Mouse (Mus musculus) retina, adult 2 months (tissue): ENCODE results near the gene Zfp423.

Experiments
- DNase-seq: peaks from one replicate; pipeline ENCODE4 v3.0.0-alpha.2; 2012; ENCODE audit warnings: low read depth, low spot score

Zfp423 gene

DNA sequence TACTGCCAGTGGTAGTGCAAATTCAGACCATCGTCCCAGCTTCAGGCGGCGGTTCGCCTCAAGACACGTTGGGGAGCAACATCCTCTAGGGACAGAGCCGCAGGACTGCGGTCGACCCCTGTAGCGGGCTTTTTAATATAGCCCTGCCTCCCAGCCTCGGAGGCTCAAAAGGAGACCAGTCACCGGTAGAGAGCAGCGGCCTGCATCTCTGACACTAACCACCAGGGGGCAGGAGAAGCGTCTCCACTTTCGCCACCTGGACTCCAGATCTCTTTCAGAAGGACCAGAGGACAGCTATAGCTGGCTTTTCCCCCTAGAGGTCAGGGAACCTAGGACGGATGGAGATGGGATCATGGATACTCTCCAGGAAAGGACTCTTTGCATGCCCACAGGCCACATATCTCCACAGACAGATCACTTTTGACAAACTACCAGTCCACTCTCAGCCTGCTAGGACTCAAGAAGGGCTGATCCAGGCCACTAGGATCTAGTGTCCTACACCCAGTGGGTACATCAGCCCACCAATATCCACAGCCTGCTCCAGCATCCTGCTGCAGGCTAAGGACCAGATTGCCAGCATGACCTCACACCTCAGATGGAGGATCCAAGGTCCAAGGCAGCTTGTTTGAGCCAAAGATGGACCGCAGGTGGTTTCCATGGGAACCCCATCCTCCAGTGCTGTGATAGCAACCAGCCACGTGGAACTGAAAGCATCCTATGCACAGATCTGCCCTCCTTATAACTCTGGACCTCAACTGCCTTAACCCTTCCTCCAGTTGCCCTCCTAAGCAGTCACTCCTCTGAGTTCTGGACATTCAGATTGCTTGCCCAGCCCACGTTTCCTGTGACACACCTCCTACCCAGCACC, 295.8 kb downstream of the Zfp423 start:
- peak; percentile 34 for DNase-seq

GRCm38 (mm10) chr8:87662811-87663341, 296.5 kb downstream of the Zfp423 start:
- DNase-seq: no peak

DNA sequence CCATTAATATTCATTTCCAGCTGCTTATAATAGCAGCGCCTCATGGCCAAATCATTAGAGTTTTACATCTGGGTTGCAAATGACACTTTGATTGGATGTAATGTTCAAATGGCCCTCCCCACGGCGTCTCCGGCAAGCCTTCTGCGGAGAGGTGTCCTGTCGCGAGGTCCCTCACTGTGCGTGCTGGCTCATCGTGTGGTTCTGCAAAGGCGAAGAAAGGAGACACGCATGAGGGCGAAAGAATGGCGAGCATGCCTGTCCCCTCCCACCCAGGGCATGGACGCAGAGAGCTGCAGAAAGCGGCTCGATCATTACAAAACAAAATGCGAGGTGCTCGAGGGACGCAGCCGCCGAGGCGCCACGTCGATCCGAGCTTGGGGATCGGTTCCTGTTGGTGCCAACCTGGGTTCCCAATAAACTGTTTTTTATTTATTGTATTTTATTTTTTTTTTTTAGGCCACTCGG, 297.1 kb downstream of the Zfp423 start:
- no peak for DNase-seq

DNA sequence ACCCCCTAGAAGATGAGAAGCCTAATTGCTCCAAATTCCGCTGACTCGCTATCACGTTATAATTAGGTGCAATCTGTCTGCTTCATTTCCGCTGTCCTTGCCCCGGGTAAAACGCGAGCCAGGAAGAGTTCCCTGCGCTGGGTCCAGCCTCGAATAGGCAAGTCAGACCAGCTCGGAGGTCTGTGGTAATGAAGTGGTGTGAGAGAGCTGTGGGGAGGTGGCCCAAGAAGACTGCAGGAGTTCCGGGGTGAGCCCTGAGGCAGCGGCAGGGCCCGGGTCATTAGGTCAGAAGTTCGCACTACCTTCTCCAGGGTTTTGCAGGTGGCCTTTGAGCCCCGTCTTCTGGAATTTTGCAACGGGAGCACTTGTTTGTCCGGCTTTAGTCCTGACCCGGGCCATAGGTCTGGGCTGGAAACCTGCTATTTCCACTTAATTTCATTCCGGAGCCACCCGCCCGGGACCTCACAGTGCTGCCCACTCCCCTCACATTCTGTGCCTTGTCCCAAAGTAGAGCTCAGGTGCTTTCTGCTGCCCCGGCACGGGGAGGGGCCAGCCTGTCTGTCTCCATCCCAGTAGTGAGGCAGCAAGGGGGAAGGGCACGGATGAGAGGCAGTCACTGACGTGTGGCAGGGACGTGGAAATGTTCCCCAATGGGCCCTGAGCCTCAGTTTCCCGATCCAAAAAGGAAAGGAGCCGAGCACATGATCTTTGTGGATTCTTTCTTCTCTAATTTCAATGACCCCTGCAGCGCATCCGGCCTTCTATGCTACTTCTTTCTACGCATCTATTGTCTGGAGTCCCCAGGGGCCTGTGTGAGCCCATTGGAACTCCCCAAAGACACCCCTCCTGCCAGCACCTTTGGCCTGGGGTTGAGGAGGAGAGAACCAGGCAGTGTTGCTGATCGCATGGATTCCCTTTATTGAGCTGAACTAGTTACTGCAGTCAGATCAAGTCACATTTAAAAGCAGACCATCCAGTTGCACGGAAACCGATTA, 298.2 kb downstream of the Zfp423 start:
- DNase-seq: no peak

DNA sequence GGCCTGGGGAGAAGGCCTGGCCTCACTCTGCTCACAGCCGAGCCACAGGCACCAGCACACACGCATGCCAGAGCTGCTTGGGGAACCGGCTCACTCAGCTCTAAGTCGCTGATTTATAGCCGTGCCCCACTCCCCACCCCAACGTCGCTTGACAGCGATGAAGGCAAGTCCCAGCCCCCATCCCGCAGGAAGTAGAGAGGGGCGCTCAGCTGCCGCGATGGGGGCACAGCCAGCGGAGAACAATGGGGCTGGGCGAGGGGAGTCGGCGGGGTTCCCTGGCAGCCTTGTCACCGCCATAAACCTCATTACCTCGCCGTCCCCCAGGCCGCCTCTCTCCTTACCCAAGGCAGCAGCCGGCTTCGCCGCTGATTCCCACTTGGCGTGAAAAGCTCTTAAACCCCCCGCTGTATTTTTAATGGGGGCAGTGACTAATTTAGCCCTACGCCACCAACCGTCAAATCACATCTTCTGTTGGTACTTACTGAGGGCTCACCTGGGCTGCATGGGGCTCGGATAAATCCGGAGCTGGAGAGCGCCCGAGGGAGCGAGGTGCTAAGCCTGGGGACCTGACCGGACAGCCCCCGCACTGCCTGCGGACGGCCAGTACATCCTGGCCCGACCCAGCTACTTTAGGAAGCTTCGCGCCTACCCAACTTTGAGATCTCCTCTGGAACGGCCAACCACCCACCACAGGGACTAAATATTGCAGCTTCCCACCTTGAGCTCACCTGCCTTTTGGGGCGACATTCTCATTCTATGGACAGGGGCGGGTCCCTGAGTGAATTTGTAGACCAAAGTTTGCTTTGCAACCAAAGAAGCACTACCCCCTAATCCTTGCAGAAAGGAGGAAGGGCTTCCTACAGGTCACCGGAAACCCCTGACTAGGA, 299.1 kb downstream of the Zfp423 start:
- no peak for DNase-seq

DNA sequence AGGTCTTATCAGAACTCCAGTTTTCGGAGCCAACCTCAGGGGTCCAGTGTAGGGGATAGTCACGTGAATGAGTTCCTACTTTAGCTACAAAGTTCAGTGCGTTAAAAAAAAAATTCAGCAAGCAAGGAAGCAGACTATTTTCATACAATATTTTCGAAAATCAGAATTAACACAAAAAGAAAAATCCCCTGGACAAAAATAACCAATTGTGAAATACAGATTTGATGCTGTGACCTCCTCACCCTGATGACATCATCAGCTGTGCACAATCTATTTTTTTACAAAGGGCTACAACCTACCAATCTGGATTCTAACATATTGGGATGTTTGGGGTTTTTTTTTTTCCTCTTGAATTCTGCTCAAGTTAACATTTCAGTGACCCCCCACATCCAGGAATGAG, 301.9 kb downstream of the Zfp423 start:
- DNase-seq: no peak

- DNase-seq: no peak
Measured at GRCm38 (mm10) chr8:87656484-87657230, 302.7 kb downstream of the Zfp423 start.

GRCm38 (mm10) chr8:87655946-87656345, 303.4 kb downstream of the Zfp423 start:
- DNase-seq: no peak

DNA sequence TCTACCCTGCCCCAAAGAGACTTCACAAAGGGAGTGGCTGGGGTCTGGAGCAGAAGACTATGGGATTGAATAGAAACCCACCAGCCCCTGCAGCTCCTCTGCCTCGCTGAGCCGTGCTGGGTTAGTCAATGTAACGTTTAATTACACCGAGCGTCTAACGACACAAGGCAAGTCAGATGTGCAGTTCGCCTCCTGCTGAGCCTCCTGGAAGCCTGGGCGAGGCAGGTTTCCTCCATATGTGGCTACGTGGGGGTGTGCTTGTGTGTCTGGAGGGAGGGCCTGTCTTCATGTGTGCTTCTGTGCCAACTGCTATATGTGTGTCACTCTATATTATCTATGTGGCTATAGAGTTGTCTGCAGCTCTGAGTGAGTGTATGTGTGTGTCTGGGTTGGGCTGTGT, 311.6 kb downstream of the Zfp423 start:
- DNase-seq: no peak

- DNase-seq: no peak
Measured at GRCm38 (mm10) chr8:87645829-87646483, 313.4 kb downstream of the Zfp423 start.

DNA sequence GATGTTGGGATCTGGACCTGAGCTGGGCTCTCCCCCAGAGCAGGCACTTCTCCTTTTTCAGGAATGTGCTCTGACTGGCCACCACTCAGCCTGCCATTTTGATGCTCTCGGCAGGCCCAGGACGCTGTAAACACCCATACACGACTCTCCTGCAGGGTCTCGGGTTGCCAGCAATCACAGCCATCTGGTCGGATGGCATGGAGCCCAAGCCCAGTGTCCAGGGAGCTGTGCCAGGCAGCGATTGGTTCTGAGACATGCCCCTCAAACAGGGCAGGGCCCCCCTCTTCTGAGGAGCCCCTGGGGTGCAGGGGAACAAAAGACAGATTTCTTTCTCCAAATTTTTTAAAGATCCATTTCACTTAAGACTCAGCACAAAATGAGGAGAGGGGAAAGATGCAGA, 314.0 kb downstream of the Zfp423 start:
- DNase-seq: no peak

- DNase-seq: no peak
Measured at GRCm38 (mm10) chr8:87640930-87641329, 318.5 kb downstream of the Zfp423 start.

DNA sequence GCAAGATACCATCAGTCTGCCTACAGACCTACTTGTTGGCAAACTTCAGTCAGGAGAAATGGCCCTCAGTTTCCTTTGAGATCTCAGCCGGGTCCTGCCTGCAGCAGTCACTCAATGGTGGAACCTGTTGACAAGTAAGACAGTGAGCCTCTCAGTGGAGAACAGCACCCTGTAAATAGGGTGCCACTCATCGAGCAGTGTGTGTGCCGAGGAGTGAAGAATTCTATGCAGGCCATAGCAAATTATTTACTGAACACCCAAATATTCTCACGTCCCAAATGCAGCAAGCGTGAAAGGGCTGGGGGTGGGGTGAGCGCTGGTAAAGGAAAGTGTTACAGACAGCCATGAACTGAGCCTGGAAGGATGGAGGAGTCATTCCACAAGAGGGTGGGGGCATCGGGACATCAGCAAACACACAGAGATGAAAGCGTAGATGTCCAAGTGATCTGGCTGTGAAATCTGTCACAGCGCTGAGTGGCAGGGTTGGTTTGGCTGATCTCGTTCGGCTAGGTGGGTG, 323.1 kb downstream of the Zfp423 start:
- DNase-seq: no peak

DNA sequence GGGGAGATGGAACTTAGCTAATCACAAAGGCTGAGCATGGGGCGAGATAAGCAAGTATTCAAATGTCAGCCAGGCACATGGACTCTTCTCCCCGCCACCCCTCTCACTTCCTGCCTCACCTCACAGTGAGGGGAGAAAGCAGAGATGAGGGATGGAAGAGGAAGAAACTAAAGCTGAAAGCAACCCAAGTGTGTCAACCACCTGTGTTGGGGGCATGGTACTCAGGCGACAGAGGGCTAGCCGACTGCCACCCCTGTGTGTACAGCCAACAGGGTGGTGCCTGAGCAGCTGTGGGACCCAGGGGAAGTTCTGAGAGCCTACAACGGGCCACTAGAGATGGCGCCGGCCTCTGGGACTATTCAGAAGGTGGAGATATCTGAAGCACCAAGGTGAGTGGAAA, 327.6 kb downstream of the Zfp423 start:
- DNase-seq: no peak

DNA sequence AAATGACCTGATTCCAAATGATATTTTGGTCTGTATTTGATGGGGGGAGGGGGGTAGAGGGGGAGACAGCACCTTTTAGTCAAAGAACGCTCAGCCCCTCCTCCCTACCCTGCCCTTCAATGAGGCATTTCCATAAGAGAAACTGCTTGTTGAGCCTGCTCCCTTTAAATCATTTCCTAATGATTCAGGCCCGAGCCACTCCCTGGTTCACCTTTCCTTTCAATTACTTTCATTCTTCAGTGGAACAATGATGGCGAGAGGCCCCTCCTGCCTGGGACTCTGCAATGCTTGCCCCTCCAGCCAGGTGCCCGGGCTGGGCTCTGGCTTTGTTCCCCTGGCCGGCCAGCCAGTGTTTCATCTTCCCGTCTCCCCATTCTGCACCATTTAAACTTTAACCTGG, 329.7 kb downstream of the Zfp423 start:
- DNase-seq: no peak

GRCm38 (mm10) chr8:87621181-87621580, 338.2 kb downstream of the Zfp423 start:
- no peak for DNase-seq

- DNase-seq: no peak
Measured at GRCm38 (mm10) chr8:87620225-87620624, 339.2 kb downstream of the Zfp423 start.

DNA sequence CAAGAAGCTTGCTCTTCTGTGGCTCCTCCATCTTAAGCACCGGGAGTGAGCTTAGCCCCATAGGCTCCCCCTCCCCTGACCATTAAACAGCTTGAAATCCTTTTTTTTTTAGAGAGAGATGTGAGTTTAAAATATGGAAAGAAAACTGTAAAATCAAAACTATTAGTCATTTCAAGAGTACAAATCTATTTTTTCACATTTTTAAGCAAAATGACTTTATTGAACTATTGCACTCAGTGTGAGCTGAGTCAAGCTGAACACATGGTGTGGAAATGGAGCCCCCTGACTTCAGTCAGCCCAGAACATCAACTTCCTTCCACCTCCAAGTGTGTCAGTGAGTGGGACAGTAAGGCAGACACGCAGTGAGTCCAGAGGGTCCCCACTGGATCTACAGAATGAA, 339.9 kb downstream of the Zfp423 start:
- no peak for DNase-seq

DNA sequence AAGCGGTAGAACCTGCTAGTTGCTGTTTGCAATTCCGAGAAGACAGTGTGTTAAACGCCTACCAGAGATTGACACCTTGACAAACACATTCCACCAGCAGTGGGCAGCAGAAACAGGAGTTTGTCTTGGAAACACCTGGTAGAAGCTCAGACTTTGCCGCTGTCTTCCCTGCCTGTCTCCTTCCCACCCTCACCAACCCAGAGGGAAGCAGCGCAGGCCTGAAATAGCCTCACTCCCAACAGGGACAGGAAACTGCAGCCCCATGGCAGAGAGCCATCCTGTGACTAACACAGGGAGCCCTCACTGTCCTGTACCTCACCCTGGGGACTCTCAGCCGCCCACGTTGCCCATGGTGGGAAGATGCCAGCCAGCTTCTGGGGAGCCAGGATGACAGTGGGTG, 340.3 kb downstream of the Zfp423 start:
- DNase-seq: no peak

DNA sequence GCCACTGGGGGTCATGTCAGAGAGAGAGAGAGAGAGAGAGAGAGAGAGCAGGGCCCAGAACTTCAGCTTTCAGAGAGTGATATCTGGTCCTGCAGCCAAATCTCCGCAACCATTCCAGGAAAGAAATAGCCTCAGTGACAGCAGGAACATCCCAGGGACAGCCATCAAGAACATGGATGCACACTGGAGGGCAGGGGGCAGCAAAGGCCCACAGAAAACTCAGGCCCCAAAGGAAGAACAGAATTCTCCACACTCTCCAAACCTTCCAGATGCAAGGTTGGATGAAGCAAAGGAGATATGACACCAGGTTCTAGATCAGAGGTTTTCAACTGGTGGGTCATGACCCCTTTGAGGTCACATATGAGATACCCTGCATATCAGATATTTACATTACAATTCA, 345.7 kb downstream of the Zfp423 start:
- no peak for DNase-seq
